Mouse (Mus musculus): ENCODE measurements around the gene Dync1i2. TPM values are rescaled to one million over a fixed set of nuclear protein-coding genes. Genes with fewer than 3 reads are reported as not detected.

Gene Dync1i2
- polyA plus RNA-seq, 1 experiment from 2014 or later = 71.0 TPM

GRCm38 (mm10) chr2:71275734-71276133 lies 64.2 kb downstream of the Dync1i2 start:
- H3K9me3 ChIP-seq (ENCODE audit: control insufficient read depth, low read length) = no peaks in the 10 kb centered on the region
- 85% methylated on average over 7 of the region's 7 CpGs for WGBS
- no peak for ATAC-seq
- no peaks in the 10 kb centered on the region for H3K36me3 ChIP-seq (ENCODE audit: control insufficient read depth, insufficient read depth, low read length)
- H3K9ac ChIP-seq (ENCODE audit: low read depth, low read length) = no peak overlapping the region
- no peak overlapping the region for H3K27ac ChIP-seq (ENCODE audit: low read length)
- no peak overlapping the region for H3K4me3 ChIP-seq (ENCODE audit: low read length)
- H3K27me3 ChIP-seq (replicated peaks; ENCODE audit: control insufficient read depth, insufficient read depth, low read length) = no peaks in the 10 kb centered on the region
- no peak overlapping the region for H3K4me2 ChIP-seq (ENCODE audit: low read depth, low read length)
- no peaks in the 10 kb centered on the region for H3K4me1 ChIP-seq (ENCODE audit: control insufficient read depth, insufficient read depth, low read length)

DNA sequence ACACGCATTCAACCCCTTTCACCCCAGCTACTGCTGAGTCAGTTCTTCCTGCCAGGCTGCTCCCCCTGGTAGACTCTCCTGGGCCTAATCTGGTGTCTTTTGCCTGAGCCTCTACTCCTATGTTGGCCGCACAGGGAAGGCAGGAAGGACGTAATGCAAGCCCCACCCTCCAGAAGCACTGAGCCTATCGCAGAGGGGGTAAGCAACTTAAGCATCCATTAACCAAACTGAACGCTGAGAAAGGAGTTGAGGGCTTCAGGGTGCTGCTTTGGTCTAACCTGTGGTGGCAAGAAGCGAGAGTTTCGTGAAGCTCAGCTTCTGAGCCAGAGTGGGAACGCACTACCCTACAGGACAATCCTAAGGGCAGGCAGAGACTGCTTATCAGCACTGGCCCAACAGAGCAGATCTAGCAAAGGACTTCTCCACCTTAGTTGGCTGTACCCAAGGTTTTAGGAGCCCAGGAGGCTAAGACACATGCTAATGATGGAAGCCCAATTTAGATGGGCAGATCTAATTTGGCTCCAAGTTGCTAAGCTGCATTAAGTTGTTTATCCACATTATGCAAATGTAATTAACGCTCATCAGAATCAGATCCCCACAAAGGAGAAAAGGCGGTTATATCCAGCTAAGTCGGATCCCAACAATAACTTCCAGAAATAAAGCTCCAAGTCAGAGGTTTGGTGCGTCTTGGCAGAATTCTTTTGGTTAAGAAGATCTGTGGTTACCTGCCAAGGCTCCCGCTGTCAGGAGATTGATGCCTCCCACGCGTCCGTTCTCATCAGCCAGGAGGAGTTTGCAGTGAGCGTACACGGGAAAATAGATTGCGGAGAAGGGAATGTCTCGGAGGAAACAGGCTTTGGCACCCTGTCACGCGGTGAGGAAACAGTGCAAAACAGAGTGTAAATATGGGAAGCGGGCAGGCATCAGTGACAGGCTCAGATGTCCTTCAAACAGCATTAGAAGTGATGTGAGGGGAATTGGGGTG lies 67.6 kb downstream of the Dync1i2 start:
- Histone ChIP-seq H3K4me3 (ENCODE audit: low read length) (no peak overlapping the region), H3K27me3 (replicated peaks; ENCODE audit: control insufficient read depth, insufficient read depth, low read length) (no peaks in the 10 kb centered on the region), H3K4me1 (ENCODE audit: control insufficient read depth, insufficient read depth, low read length) (no peaks in the 10 kb centered on the region), H3K4me2 (ENCODE audit: low read depth, low read length) (no peak overlapping the region), H3K36me3 (ENCODE audit: control insufficient read depth, insufficient read depth, low read length) (no peaks in the 10 kb centered on the region), H3K9me3 (ENCODE audit: control insufficient read depth, low read length) (no peaks in the 10 kb centered on the region), H3K27ac (ENCODE audit: low read length) (no peak overlapping the region), H3K9ac (ENCODE audit: low read depth, low read length) (no peak overlapping the region)
- 76% methylated on average over 23 of the region's 23 CpGs for WGBS
- ATAC-seq = no peak

DNA sequence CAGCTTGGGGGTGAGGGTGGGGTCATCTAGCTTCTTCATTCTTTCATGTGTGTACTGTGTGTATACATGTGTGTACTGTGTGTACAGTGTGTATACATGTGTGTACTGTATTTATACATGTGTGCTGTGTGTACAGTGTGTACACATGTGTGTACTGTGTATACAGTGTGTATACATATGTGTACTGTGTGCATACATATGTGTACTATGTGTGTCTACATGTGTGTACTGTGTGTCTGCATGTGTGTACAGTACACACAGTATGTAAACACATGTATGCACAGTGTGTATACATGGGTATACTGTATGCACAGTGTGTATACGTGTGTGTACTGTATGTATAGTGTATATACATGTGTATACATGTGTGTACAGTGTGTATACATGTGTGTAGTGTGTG lies 70.5 kb downstream of the Dync1i2 start:
- no peak for ATAC-seq
- Histone ChIP-seq H3K4me3 (ENCODE audit: low read length) (no peak overlapping the region), H3K27me3 (replicated peaks; ENCODE audit: control insufficient read depth, insufficient read depth, low read length) (no peaks in the 10 kb centered on the region), H3K27ac (ENCODE audit: low read length) (no peak overlapping the region), H3K9ac (ENCODE audit: low read depth, low read length) (no peak overlapping the region), H3K36me3 (ENCODE audit: control insufficient read depth, insufficient read depth, low read length) (no peaks in the 10 kb centered on the region), H3K9me3 (ENCODE audit: control insufficient read depth, low read length) (no peaks in the 10 kb centered on the region), H3K4me2 (ENCODE audit: low read depth, low read length) (no peak overlapping the region), H3K4me1 (ENCODE audit: control insufficient read depth, insufficient read depth, low read length) (no peaks in the 10 kb centered on the region)
- WGBS = 81% methylated on average over 1 of the region's 1 CpGs

- no peak overlapping the region for H3K4me3 ChIP-seq (ENCODE audit: low read length)
- no peak for ATAC-seq
- H3K4me2 ChIP-seq (ENCODE audit: low read depth, low read length) = no peak overlapping the region
- H3K4me1 ChIP-seq (ENCODE audit: control insufficient read depth, insufficient read depth, low read length) = no peaks in the 10 kb centered on the region
- H3K27me3 ChIP-seq (replicated peaks; ENCODE audit: control insufficient read depth, insufficient read depth, low read length) = no peaks in the 10 kb centered on the region
- no peak overlapping the region for H3K27ac ChIP-seq (ENCODE audit: low read length)
- H3K9ac ChIP-seq (ENCODE audit: low read depth, low read length) = peak overlapping the region; percentile 19; the same call in 1 of the 2 replicates
- H3K36me3 ChIP-seq (ENCODE audit: control insufficient read depth, insufficient read depth, low read length) = no peaks in the 10 kb centered on the region
- 58% methylated on average over 6 of the region's 6 CpGs for WGBS
- no peaks in the 10 kb centered on the region for H3K9me3 ChIP-seq (ENCODE audit: control insufficient read depth, low read length)
These were observed 78.7 kb downstream of the Dync1i2 start for GRCm38 (mm10) chr2:71290107-71290775.

- no peak for ATAC-seq
- no peaks in the 10 kb centered on the region for H3K4me1 ChIP-seq (ENCODE audit: control insufficient read depth, insufficient read depth, low read length)
- 50% methylated on average over 5 of the region's 5 CpGs for WGBS
- H3K27ac ChIP-seq (ENCODE audit: low read length) = no peak overlapping the region
- no peak overlapping the region for H3K4me3 ChIP-seq (ENCODE audit: low read length)
- no peaks in the 10 kb centered on the region for H3K9me3 ChIP-seq (ENCODE audit: control insufficient read depth, low read length)
- no peaks in the 10 kb centered on the region for H3K36me3 ChIP-seq (ENCODE audit: control insufficient read depth, insufficient read depth, low read length)
- no peak overlapping the region for H3K4me2 ChIP-seq (ENCODE audit: low read depth, low read length)
- H3K9ac ChIP-seq (ENCODE audit: low read depth, low read length) = no peak overlapping the region
- no peaks in the 10 kb centered on the region for H3K27me3 ChIP-seq (replicated peaks; ENCODE audit: control insufficient read depth, insufficient read depth, low read length)
These were observed 80.1 kb downstream of the Dync1i2 start for GRCm38 (mm10) chr2:71291566-71291965.

GRCm38 (mm10) chr2:71293983-71294382 lies 82.5 kb downstream of the Dync1i2 start:
- H3K27me3 ChIP-seq (replicated peaks; ENCODE audit: control insufficient read depth, insufficient read depth, low read length) = no peaks in the 10 kb centered on the region
- no peaks in the 10 kb centered on the region for H3K9me3 ChIP-seq (ENCODE audit: control insufficient read depth, low read length)
- no peak overlapping the region for H3K9ac ChIP-seq (ENCODE audit: low read depth, low read length)
- no peaks in the 10 kb centered on the region for H3K4me1 ChIP-seq (ENCODE audit: control insufficient read depth, insufficient read depth, low read length)
- H3K36me3 ChIP-seq (ENCODE audit: control insufficient read depth, insufficient read depth, low read length) = no peaks in the 10 kb centered on the region
- no peak overlapping the region for H3K27ac ChIP-seq (ENCODE audit: low read length)
- no peak overlapping the region for H3K4me2 ChIP-seq (ENCODE audit: low read depth, low read length)
- 69% methylated on average over 3 of the region's 3 CpGs for WGBS
- ATAC-seq = no peak
- no peak overlapping the region for H3K4me3 ChIP-seq (ENCODE audit: low read length)

DNA sequence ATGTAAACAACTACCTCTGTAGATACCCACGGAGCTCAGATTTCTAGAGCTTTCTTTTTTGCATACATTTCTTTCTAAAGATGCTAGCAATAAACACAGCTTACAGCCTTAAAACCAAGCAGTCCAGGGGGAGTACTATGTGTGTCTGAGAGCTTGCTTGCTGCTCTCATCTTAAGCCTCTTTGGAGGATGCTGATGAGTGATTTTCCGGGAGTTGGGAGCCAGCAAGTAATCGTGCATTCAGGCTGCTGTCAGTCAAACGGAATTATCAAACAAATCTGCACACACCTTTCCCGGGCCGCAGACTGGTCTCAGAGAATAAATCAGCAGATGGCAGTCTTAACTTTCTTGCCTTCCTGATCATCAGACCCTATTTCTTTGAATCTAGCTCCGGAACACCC lies 83.0 kb downstream of the Dync1i2 start:
- Histone ChIP-seq H3K27me3 (replicated peaks; ENCODE audit: control insufficient read depth, insufficient read depth, low read length) (no peaks in the 10 kb centered on the region), H3K9ac (ENCODE audit: low read depth, low read length) (no peak overlapping the region), H3K9me3 (ENCODE audit: control insufficient read depth, low read length) (no peaks in the 10 kb centered on the region), H3K4me3 (ENCODE audit: low read length) (no peak overlapping the region), H3K27ac (ENCODE audit: low read length) (no peak overlapping the region), H3K36me3 (ENCODE audit: control insufficient read depth, insufficient read depth, low read length) (no peaks in the 10 kb centered on the region), H3K4me2 (ENCODE audit: low read depth, low read length) (no peak overlapping the region), H3K4me1 (ENCODE audit: control insufficient read depth, insufficient read depth, low read length) (no peaks in the 10 kb centered on the region)
- no peak for ATAC-seq
- WGBS = 22% methylated on average over 7 of the region's 7 CpGs

DNA sequence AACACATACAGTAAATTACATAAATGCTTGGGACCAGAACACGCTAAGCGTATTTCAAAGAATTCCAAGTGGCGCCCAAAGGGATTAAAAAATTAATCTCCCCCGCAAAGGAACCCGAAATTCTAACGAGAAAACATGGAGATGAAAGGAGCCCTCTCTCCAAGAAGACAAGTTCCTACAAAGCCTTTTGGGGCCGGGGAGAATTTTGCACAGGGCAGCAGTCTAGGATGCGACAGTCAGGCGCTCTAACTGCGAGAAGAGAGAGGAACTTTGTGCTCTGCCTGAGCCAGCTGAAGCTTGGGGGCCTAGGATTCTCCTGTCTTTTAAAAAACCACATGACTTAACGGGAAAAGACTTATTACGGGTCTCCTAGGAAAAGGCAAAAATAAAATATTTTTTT lies 84.3 kb downstream of the Dync1i2 start:
- ATAC-seq = no peak
- 84% methylated on average over 12 of the region's 12 CpGs for WGBS
- Histone ChIP-seq H3K36me3 (ENCODE audit: control insufficient read depth, insufficient read depth, low read length) (no peaks in the 10 kb centered on the region), H3K4me3 (ENCODE audit: low read length) (no peak overlapping the region), H3K9ac (ENCODE audit: low read depth, low read length) (no peak overlapping the region), H3K27ac (ENCODE audit: low read length) (no peak overlapping the region), H3K4me1 (ENCODE audit: control insufficient read depth, insufficient read depth, low read length) (no peaks in the 10 kb centered on the region), H3K9me3 (ENCODE audit: control insufficient read depth, low read length) (no peaks in the 10 kb centered on the region), H3K27me3 (replicated peaks; ENCODE audit: control insufficient read depth, insufficient read depth, low read length) (no peaks in the 10 kb centered on the region), H3K4me2 (ENCODE audit: low read depth, low read length) (no peak overlapping the region)

GRCm38 (mm10) chr2:71297501-71297900 lies 86.0 kb downstream of the Dync1i2 start:
- Histone ChIP-seq H3K27ac (ENCODE audit: low read length) (no peak overlapping the region), H3K36me3 (ENCODE audit: control insufficient read depth, insufficient read depth, low read length) (no peaks in the 10 kb centered on the region), H3K9ac (ENCODE audit: low read depth, low read length) (no peak overlapping the region), H3K4me1 (ENCODE audit: control insufficient read depth, insufficient read depth, low read length) (no peaks in the 10 kb centered on the region), H3K4me2 (ENCODE audit: low read depth, low read length) (no peak overlapping the region), H3K9me3 (ENCODE audit: control insufficient read depth, low read length) (no peaks in the 10 kb centered on the region), H3K4me3 (ENCODE audit: low read length) (no peak overlapping the region), H3K27me3 (replicated peaks; ENCODE audit: control insufficient read depth, insufficient read depth, low read length) (no peaks in the 10 kb centered on the region)
- WGBS = 78% methylated on average over 1 of the region's 1 CpGs
- no peak for ATAC-seq
